Mouse (Mus musculus) gastrocnemius, adult 2 months (tissue): ENCODE measurements around the gene Tsen54. TPM values are rescaled to one million over a fixed set of nuclear protein-coding genes. Genes with fewer than 3 reads are reported as not detected.
A peak's percentile ranks its signal among the peaks of the same experiment; 100 is the strongest.

Experiments used
- DNase-seq: peaks from one replicate; pipeline ENCODE4 v3.0.0; 2022
- H3K27ac ChIP-seq: fragments of 200-600 bp; 2 replicates; pipeline ENCODE4 v1.8.1; 2022; ENCODE audit warnings: mild to moderate bottlenecking
- H3K4me3 ChIP-seq: fragments of 200-600 bp; 2 replicates; pipeline ENCODE4 v1.8.1; 2022; ENCODE audit warnings: mild to moderate bottlenecking, moderate library complexity
- CTCF ChIP-seq: fragments of 200-600 bp; IDR thresholded peaks from 2 replicates; pipeline ENCODE4 v1.8.1; 2022; ENCODE audit warnings: antibody characterized with exemption, mild to moderate bottlenecking, moderate library complexity
- intact Hi-C: fragments of 180-260 bp; cut with DNase I; formaldehyde crosslinking; loops from one replicate; pipeline ENCODE4 v1.15.1; 2025
- microRNA-seq: library from miRNA; unstranded; fragments of <30 nt; microRNA quantifications from one replicate; pipeline ENCODE4 v1.2.0, GENCODE M21; 2021
- total RNA-seq, 2 experiments: library from RNA; stranded (reverse); gene quantifications; 2 replicates each; pipeline ENCODE4 v1.2.3; 2021

Gene Tsen54
- total RNA-seq, 2 experiments from 2014 or later: 6.2 to 6.9 TPM

- peak overlapping the region; percentile 67 for H3K4me3 ChIP-seq
- intact Hi-C loops: loop anchor here (2.0 kb wide), 1 partner anchor 21 kb away; no protein-coding TSS in a partner anchor
These were observed 44.8 kb downstream of the Tsen54 start for GRCm38 (mm10) chr11:115859143-115859945.

DNA sequence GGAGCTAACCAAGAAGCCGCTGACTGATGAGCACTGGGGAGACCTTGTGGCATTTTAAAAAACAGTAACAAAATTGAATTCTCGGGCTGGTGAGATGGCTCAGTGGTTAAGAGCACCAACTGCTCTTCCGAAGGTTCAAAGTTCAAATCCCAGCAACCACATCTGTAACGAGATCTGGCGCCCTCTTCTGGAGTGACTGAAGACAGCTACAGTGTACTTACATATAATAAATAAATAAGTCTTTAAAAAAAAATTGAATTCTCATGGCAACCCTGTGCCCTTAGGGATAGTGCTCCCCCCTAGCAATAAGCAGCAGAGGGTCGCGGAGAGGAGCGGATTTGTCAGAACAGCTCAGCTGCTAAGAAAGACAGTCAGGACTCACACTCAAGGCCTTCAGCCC, 49.4 kb downstream of the Tsen54 start:
- DNase-seq: no peak
- peak; percentile 25; the same call in 1 of the 2 replicates for TF ChIP-seq CTCF
- Histone ChIP-seq H3K4me3 (no peak overlapping the region), H3K27ac (no peak overlapping the region)
- intact Hi-C loops: no loop called here

More at GRCm38 (mm10) chr11:115859143-115859945, 44.8 kb downstream of the Tsen54 start:
- peak; percentile 94 for DNase-seq
- H3K27ac ChIP-seq: no peak overlapping the region
- peak; percentile 96 for TF ChIP-seq CTCF

DNA sequence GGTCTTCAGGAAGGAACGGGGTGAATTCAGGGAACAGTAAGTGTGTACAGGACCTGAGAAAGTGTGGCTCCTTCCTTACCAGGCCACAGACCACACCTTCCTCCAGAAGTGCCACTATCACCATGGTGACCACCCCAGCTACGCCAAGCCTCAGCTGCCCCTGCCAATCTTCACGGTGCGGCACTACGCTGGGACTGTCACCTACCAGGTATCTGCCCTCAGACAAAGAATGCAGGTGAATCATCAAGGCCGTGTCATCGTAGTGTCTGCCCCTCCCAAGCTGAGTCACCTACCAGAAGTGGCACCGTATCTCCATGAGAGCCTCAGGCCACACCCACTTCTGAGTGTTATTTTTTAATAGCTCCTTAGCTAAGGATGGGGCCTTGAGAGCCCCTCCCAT, 54.9 kb downstream of the Tsen54 start:
- DNase-seq: no peak
- intact Hi-C loops: no loop called here
- Histone ChIP-seq H3K4me3 (no peak overlapping the region), H3K27ac (no peak overlapping the region)
- TF ChIP-seq CTCF: no peak

GRCm38 (mm10) chr11:115872437-115872836, 57.9 kb downstream of the Tsen54 start:
- intact Hi-C loops: no loop called here
- DNase-seq: no peak
- Histone ChIP-seq H3K27ac (no peak overlapping the region), H3K4me3 (no peak overlapping the region)
- no peak for TF ChIP-seq CTCF

Small RNA genes within 50 kb of the gene (microRNA-seq; reads per million reads assigned to microRNA genes)
- not detected for gene Mir5621

Other genes with a start within 250 kb of the Tsen54 start
- gene Mrps7, start 210.8 kb upstream of the Tsen54 start, total RNA-seq: 10 to 100 TPM; 66.8 to 88.5 TPM
- gene Gga3, start 210.7 kb upstream of the Tsen54 start, total RNA-seq: 10 to 100 TPM; 18.8 to 20.7 TPM
- gene Mif4gd, start 201.8 kb upstream of the Tsen54 start, total RNA-seq: 10 to 100 TPM; 46.0 to 55.0 TPM
- gene Slc25a19, start 186.4 kb upstream of the Tsen54 start, total RNA-seq: 10 to 100 TPM; 43.1 to 51.5 TPM
- 10 to 100 TPM; 60.3 to 74.7 TPM for gene Grb2, start 106.1 kb upstream of the Tsen54 start, total RNA-seq
- 10 to 100 TPM; 90.6 to 99.5 TPM for gene Tmem94, start 49.3 kb upstream of the Tsen54 start, total RNA-seq
- 10 to 100 TPM; 14.5 to 19.2 TPM for gene Caskin2, start 1.1 kb upstream of the Tsen54 start, total RNA-seq
- gene Llgl2, start 9.3 kb downstream of the Tsen54 start, total RNA-seq: 1 to 10 TPM; 8.3 to 9.8 TPM
- not detected for gene Myo15b, start 43.7 kb downstream of the Tsen54 start, total RNA-seq
- gene Smim5, start 85.2 kb downstream of the Tsen54 start, total RNA-seq: under 1 TPM; 0.23 to 0.89 TPM
- not detected for gene Smim6, start 97.3 kb downstream of the Tsen54 start, total RNA-seq
- gene Sap30bp, start 118.6 kb downstream of the Tsen54 start, total RNA-seq: 10 to 100 TPM; 12.1 to 13.4 TPM
- gene Recql5, start 118.8 kb downstream of the Tsen54 start, total RNA-seq: 1 to 10 TPM; 7.5 to 8.6 TPM
- gene Itgb4, start 160.0 kb downstream of the Tsen54 start, total RNA-seq: 1 to 10 TPM; 4.2 to 4.5 TPM
- gene Galk1, start 198.0 kb downstream of the Tsen54 start, total RNA-seq: 1 to 10 TPM; 3.0 to 3.8 TPM
- gene H3f3b, start 213.2 kb downstream of the Tsen54 start, total RNA-seq: 10 to 100 TPM; 55.9 to 58.7 TPM
- 1 to 10 TPM; 7.0 to 7.4 TPM for gene Unk, start 215.6 kb downstream of the Tsen54 start, total RNA-seq